ENCODE assay signal across 12 mouse cellular contexts in genomic region chr6:87202048-87202605, GRCm38 (mm10).
"Had no signal": no experiment of that assay in that cellular context is flagged by ENCODE, and none has a peak within 500 bp of the region (broad histone marks: within the 10 kb centered on the region; RNA-seq: fewer than 3 reads in every experiment).

No protein-coding gene starts in this region.

- DNase-seq: kidney, adult 18-20 months; kidney, postnatal 25 days; layer of hippocampus, postnatal 36 days; liver; liver, embryonic 13.5 days; lung, adult 18-20 months; right cerebral cortex, postnatal 25 days; thymus, adult 18-20 months; thymus, postnatal 14 days had no signal

- H3K9me3 ChIP-seq: liver, embryonic 13.5 days; midbrain, embryonic 12.5 days; neural tube, embryonic 13.5 days had no signal

- H3K4me3 ChIP-seq: liver, embryonic 13.5 days; midbrain, embryonic 12.5 days; neural tube, embryonic 13.5 days had no signal

- H3K36me3 ChIP-seq: liver, embryonic 13.5 days; midbrain, embryonic 12.5 days; neural tube, embryonic 13.5 days had no signal

- H3K9ac ChIP-seq: liver, embryonic 13.5 days; midbrain, embryonic 12.5 days; neural tube, embryonic 13.5 days had no signal

- ATAC-seq: midbrain, embryonic 16.5 days had no signal

- H3K27ac ChIP-seq: liver, embryonic 13.5 days; midbrain, embryonic 12.5 days; neural tube, embryonic 13.5 days had no signal

- H3K4me1 ChIP-seq: liver, embryonic 13.5 days; midbrain, embryonic 12.5 days had no signal

- H3K27me3 ChIP-seq: midbrain, embryonic 12.5 days; neural tube, embryonic 13.5 days had no signal

- H3K4me2 ChIP-seq: liver, embryonic 13.5 days; midbrain, embryonic 12.5 days; neural tube, embryonic 13.5 days had no signal
